Mouse (Mus musculus) liver, embryonic 14.5 days (tissue): Measurements from ENCODE around the gene Rictor.

Source experiments
- CTCF ChIP-seq: IDR thresholded peaks from 2 replicates; pipeline ENCODE4 v1.5.1; 2016; ENCODE audit warnings: antibody characterized with exemption, low read depth, control low read depth
- EP300 ChIP-seq: IDR thresholded peaks from 2 replicates; pipeline ENCODE4 v1.6.1; 2016; ENCODE audit warnings: antibody characterized with exemption, low read depth

- TF ChIP-seq CTCF (no peak), EP300 (no peak)
These were observed 13.6 kb downstream of the Rictor start for GRCm38 (mm10) chr15:6721802-6722201.
